Mouse (Mus musculus): ENCODE results near the gene Myo5a. TPM values are rescaled to one million over a fixed set of nuclear protein-coding genes. Genes with fewer than 3 reads are reported as not detected.

Myo5a gene
- 100 to 1,000 TPM; 189 to 191 TPM for total RNA-seq (2021)

DNA sequence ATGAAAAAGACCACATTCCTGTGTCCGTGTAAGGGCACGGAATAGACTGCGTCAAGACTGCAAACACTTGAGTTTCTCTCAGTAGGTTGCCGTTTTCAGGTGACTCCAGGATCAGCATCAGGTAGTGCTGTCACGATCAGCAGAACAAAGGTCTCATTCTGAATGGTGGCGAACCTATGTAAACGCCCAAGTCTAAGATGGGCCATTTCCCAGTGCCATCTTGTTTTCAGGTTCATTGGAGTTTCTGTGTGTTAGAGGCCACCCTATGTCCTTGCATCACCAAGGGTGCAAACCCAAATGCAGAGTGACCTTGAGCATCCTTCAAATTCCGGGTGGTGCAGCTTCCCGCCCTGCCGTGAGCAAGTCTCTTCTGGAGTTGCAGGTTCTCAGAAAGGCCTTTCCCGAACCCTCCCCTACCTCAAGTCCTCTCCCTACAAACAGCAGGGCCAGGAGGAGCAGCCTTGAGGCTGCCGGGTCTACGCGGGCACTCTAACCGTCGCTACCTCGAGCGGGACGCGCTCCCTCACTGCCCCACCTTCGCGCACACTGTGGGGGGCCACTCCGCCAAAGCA lies at the start of gene Myo5a:
Gene Myo5a (plus strand): TSS at position 559 of the 572 bp plus-strand sequence.
- DNase-seq: no peak

DNA sequence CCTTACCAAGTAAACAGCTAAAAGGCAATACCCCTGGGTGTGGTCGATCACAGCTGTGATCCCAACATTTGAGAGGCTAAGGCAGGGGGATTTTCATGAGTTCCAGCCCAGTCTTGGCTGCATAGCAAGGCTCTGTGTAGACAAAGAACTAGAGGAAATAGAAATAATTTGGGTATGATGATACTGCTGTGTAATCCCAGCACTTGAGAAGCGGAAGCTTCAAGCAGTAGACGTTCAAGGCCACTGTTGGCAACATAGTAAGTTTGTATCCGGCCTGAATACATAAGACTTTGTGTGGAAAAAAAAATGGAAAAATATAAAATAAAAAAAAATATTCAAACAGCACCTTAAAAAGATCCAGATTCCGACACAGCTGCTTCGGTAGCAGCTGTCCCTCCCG lies 48.3 kb upstream of the Myo5a start:
- no peak for DNase-seq

DNA sequence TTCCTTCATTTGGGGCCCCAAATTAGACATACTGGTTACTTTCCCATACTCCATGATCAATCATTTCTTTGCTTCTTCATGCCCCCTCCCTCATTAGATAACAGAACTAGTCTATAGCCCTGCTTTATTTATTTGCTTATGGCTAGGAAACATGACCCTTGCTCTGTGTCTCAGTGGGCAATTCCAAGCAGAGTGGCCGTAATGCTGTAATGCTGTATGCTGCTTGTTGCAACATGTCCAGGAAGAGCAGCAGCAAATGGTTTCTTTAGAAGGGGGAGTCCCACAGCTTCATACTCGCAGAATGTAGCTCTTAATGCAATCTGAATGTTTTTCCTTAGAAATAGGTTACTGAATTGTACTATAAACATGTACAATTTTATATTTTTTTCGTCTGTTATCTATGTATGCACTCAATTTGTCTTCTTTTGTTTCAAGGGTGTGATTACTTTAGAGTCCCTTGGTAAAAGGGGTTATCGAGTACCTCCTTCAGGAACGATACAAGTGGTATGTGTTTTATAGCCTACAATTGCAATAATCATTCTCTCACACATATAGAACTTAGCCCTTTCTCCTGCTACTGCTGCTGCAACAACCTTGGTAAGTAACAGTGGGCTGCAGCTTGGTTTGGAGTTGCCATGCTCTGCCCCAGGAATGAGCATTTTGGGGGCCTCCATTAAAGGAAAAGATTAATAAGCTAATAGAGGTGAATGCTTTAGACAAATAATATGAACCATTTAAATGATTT lies 47.5 kb upstream of the Myo5a start:
- DNase-seq: no peak

DNA sequence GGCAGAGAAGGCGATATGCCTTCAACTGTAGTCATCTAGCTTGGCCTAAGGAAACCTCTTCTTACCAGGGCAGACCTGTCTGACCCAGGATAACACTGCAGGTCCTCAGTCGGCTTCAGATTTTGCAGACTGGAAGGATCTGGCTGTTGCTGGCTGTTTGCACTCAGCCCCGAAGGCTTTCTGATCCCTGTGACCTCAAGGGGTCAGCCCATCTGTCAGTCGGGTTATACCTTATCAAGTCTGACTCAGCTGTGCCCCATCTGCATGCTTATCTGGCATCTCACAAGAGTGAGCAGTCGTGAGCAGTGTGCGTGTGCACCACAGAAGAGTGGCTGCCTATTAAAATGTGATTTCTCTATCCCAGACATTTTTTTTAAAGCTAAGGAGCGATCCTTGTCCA lies 46.7 kb upstream of the Myo5a start:
- DNase-seq: no peak

- no peak for DNase-seq
These were observed 45.1 kb upstream of the Myo5a start for GRCm38 (mm10) chr9:75025689-75026088.

GRCm38 (mm10) chr9:75032408-75032807 lies 38.4 kb upstream of the Myo5a start:
- no peak for DNase-seq

DNA sequence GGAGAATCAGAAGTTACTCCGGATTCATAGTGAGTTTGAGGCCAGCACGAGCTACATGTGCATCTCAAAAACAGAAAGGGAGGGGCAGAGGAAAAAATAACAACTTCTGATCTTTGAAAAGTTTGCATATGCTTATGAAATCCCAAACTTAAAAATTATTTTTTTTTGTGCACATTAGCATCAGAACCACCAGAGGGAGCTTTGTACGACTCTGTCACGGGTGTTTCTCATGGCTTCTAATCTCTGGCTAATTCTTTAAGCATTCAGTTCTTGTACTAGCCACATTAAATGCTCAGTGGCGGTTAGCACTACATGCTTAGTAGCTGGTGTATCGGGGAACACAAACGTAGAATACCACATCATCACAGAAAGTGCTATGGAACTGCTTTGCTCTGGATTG lies 37.7 kb upstream of the Myo5a start:
- DNase-seq: no peak

DNA sequence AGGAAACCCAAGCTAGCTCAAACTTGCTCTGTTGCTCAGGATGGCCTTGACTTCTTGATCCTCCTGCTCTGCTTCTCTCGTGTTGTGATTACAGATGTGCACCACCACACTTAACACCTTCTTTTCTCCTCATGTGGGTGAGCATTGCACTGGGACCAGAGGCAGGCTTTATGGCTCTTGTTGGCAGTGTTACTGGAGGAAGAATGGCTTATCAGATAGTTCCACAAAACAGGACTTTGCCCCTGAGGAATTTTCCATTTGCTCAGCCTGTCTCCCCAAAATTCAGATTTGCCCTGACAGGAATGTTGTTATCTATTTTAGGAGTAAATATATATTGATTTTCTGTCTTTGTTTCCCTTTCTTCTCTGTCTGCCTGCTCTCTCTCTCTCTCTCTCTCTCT lies 36.1 kb upstream of the Myo5a start:
- no peak for DNase-seq

DNA sequence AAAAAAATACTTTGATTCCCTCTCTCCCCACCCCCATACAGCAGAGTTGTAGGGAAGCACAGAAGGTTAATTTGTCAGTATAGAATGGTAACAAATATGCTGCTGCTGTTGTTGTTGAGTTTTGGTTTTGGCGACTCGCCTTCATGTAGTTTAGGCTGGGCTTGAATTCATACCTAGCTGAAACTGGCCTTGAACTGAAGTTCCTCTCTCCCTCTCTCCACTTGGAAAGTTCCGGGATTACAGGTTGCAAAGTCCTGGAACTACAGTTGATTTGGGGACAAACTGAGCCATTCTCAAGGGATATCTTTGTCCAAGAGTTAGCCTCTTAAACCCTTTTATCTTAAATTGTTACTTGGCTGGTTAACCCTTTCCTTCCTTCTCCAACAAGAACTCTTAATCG lies 34.9 kb upstream of the Myo5a start:
- no peak for DNase-seq

DNA sequence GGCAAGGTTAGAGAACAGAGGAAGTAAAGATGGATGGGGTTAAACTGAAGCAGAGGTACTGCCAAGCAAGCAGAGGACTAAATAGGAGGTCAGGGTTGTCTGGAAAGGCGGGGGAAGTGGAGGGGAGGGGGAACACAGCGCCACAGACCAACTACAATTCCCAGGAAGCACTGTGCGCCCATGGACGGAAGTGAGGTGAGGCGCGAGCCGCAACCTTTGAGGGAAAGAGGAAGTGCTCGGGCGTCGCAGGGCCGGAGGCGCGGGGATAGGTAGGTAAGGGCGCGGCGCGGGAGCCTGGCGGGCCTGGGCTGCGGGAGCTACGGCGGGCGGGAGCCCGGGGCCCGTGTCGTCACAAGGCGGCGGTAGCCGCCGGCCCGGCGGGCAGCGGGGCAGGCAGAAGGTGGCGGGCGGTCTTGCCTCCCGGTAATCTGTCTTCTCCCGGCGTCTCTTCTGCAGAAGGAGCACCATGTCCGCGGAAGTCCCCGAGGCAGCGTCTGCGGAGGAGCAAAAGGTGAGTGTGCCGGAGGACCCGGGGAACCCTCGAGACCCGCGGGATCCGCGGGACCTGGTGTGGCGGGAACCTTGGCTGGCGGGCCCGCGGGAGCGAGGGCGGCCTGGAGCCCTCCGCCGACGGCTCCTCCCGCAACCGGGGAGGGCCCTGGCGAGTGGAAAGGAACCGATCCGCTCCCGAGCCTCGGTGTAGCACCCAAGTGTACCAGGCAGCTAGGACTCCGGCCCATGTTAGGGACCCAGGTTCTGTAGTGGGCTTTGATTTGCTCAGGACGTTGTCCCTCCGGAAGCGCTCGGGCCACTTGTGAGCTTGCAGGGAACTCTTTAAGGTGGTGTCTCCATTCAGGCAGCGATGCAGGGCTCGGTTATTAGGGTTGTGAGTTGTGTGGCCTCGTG lies 33.1 kb upstream of the Myo5a start, which contains the start of gene Arpp19:
Gene Arpp19 (plus strand): TSS at position 164 of the 906 bp plus-strand sequence.
- DNase-seq: peak; percentile 83 to 86

GRCm38 (mm10) chr9:75038357-75038688 lies 32.5 kb upstream of the Myo5a start:
- DNase-seq: no peak

DNA sequence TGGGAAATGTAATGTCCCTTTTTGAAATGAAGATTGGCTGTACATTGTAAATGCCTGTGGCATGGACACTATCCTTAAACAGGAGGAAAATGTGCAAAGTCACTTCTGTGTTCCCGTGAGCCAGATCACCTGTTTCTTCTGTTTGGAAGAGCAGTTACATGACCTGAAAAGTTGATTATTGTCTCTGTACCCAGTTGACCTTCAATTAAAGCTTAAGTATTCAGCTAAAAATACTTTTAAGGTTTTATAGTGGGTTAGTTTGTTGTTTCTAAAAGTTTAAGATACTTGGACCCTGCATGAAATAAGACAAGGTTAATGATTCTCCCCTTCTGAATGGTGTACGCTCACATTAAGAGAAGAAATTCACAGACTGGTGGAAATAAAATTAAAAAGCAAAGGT lies 30.2 kb upstream of the Myo5a start:
- DNase-seq: no peak

GRCm38 (mm10) chr9:75041840-75042525 lies 28.8 kb upstream of the Myo5a start:
- no peak for DNase-seq

GRCm38 (mm10) chr9:75043191-75043590 lies 27.6 kb upstream of the Myo5a start:
- no peak for DNase-seq

DNA sequence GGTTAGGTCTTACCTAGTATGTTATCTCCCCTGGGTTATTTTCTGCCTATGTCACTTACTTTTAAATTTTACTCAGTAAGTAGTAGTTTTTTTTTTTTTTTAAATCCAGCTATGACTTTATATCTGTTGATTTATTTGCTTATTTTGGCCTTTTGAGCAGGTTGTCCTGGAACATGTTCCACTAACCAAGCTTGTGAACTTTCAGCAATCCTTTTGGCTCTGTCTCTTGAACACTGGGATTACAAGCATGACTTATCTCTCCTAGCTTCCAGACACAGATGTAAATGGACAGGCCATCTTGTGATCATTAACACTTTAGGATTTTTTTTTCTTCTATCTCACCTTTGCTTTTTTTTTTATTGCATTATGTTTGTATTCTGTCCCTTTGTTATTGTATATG lies 23.7 kb upstream of the Myo5a start:
- no peak for DNase-seq

DNA sequence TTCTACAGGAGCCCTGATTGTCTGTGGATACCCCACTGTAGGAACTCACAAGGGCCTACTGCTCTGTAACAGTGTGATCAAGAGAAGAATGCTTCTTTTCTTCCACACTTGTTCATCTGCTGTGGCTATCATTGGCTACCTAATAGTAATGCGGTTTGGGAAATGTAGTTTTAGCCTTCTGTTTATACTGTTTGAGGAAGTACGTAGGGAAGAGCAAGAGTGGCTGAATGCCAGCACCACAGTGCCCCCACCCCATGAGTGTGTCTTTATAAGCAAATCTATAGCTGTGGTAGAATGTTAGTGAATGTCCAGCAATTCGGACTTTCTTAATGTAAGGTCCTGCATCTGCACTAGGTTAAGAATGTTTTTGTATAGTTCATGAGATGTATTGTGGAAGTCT lies 21.7 kb upstream of the Myo5a start:
- DNase-seq: no peak

- DNase-seq: peak; percentile 50 to 63
These were observed 20.8 kb upstream of the Myo5a start for GRCm38 (mm10) chr9:75050003-75050402.

DNA sequence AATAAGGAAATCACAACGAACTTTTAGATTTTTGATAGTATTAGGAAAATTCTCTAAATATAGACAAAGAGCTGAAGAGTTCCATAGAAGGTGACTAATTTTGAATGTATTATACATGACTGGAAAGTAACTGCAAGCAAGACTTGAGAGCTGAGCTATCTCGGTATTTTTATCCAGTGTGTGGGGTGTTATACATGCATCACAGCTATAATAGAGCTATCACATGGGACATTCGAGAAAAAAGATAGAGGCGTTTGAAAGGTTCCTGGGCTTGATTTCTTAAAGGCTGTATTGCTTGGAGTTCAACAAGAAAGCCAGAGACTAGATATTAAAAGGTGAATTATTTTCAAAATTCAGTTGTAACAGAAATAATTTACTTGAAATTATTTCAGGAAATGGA lies 19.0 kb upstream of the Myo5a start:
- no peak for DNase-seq

DNA sequence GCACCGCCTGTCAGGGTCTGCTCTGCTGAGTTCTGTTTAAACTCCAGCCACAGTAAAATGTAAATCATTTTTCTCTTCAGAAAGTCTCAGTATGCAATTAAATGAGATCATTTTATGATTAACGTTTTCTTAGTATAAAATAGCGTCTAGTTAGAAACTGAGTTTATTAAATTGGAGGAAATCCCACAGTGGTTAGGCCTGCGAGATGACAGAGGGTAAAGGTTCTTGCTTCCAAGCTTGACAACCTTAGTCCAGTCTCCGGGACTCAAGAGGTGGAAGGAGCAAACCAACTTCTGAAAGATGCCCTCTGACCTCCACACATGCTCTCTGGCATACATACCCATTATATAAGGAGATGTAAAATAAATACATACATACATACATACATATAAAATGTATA lies 15.8 kb upstream of the Myo5a start:
- no peak for DNase-seq

GRCm38 (mm10) chr9:75064678-75065331 lies 6.0 kb upstream of the Myo5a start:
- no peak for DNase-seq

DNA sequence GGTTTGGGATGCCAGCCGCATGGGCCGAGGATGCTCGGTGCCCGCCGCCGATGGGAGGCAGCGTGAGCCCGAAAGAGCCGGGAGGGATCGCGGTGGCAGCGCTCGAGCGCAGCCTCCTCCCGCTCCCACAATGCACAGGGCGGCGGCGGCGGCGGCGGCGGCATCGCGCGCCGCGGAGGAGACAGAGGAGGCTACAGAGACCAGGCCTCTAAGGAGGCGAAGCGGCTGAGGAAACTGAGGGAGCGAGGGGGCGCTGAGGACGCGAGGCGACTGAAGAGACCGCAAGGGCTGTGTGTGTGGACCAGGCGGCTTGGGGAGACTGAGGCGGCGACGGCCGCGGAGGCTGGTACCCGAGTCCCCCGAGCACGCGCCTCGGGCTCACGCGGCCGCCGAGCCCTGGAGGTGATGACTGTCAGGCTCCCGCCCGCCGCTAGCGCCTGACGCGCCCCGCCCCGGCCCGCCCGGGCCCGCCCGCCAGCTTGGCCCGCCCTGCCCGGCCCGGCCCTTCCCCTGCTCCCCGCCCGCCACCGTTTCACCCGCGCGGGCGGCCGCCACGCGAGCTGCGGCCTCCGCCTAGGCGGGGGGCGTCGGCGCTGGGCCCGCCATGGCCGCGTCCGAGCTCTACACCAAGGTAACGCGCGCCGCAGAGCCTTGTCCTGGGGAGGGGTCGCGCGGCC lies 352 bp downstream of the Myo5a start:
- peak; percentile 83 to 84 for DNase-seq
